Mouse (Mus musculus): ENCODE measurements around the gene S100a3. TPM values are rescaled to one million over a fixed set of nuclear protein-coding genes. Genes with fewer than 3 reads are reported as not detected.

The S100a3 gene
- polyA plus RNA-seq, 1 experiment from 2014 or later: 2.6 TPM

DNA sequence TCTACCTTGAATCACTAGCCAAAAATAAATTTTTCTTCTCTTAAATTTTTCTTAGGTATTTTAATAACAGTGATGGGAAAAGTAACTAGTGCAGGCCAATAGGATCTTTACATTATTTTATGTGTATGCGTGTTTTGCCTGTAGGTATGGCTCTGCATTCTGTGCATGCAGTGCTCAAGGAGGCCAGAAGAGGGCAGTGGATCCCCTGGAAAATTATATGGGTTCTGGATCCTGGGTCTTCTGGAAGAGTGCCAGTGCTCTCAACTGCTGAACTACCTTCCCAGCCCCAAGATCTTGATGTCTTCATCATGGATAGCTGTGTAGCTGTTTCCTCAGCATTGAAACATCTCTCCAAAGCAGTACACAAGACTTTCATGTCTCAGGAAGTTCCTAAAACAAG is 21.8 kb downstream of the S100a3 start:
- Histone ChIP-seq H3K27ac (ENCODE audit: low read length) (no peak overlapping the region), H3K4me3 (replicated peaks; ENCODE audit: low read length) (no peak overlapping the region), H3K27me3 (ENCODE audit: control insufficient read depth, insufficient read depth, low read length) (no peaks in the 10 kb centered on the region), H3K9me3 (replicated peaks; ENCODE audit: control insufficient read depth, low read length) (no peaks in the 10 kb centered on the region), H3K4me2 (ENCODE audit: low read depth, low read length) (no peak overlapping the region), H3K9ac (ENCODE audit: low read length) (no peak overlapping the region), H3K36me3 (ENCODE audit: control insufficient read depth, insufficient read depth, low read length) (no peaks in the 10 kb centered on the region), H3K4me1 (ENCODE audit: control insufficient read depth, insufficient read depth, low read length) (peaks cover 11% of the 10 kb centered on the region; the same call in 1 of the 2 replicates)
- ATAC-seq (ENCODE audit: insufficient read depth, low FRiP score): no peak
- WGBS: 94% methylated on average over 1 of the region's 1 CpGs

DNA sequence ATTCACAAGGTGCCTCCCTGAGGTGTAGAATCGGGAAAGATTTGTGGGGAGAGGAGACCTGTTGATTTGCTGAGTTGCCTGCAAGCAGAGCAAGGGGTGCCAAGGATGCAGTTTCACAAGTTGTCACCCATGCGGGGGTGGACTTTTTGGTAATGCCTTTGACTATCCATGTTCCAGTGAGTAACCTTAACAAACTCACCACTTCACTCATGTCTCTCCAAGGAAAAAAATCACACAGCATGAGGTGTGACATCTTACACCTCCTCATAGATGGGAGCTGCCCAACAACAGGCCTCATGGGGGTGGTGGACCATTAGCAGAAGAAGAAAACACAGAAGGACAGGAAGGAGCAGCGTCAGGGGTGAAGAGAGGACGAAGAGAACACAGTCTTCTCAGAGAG is 22.2 kb downstream of the S100a3 start:
- no peak for ATAC-seq (ENCODE audit: insufficient read depth, low FRiP score)
- Histone ChIP-seq H3K36me3 (ENCODE audit: control insufficient read depth, insufficient read depth, low read length) (no peaks in the 10 kb centered on the region), H3K4me1 (ENCODE audit: control insufficient read depth, insufficient read depth, low read length) (peaks cover 15% of the 10 kb centered on the region; the same call in 1 of the 2 replicates), H3K27me3 (ENCODE audit: control insufficient read depth, insufficient read depth, low read length) (no peaks in the 10 kb centered on the region), H3K27ac (ENCODE audit: low read length) (no peak overlapping the region), H3K4me2 (ENCODE audit: low read depth, low read length) (no peak overlapping the region), H3K4me3 (replicated peaks; ENCODE audit: low read length) (no peak overlapping the region), H3K9ac (ENCODE audit: low read length) (no peak overlapping the region), H3K9me3 (replicated peaks; ENCODE audit: control insufficient read depth, low read length) (no peaks in the 10 kb centered on the region)
- 91% methylated on average over 4 of the region's 4 CpGs for WGBS

DNA sequence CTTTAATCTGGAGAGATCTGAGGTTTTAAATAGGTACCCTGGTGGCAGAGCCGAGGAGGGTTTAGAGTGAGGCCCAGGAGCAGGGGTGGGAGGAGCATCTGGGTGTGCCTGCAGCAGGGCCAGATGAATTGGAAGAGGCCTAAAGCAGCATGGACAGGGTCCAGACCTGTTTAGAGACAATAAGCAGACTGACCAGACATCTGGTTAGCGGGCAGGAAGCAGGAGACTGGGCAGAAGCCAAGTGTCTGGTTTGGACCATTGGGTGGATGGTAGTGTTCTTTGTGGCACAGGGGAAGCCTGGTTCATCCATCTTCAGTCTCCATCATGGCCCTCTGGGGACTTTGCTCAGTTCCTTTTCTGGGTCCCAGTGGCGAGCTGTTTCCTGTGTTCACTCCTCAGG is 23.5 kb downstream of the S100a3 start:
- H3K9ac ChIP-seq (ENCODE audit: low read length): no peak overlapping the region; the same call in 1 of the 2 replicates
- H3K9me3 ChIP-seq (replicated peaks; ENCODE audit: control insufficient read depth, low read length): no peaks in the 10 kb centered on the region
- 45% methylated on average over 3 of the region's 3 CpGs for WGBS
- H3K4me1 ChIP-seq (ENCODE audit: control insufficient read depth, insufficient read depth, low read length): peaks cover 15% of the 10 kb centered on the region; the same call in 1 of the 2 replicates
- ATAC-seq (ENCODE audit: insufficient read depth, low FRiP score): peak; percentile 19; the same call in 1 of the 2 replicates
- H3K4me2 ChIP-seq (ENCODE audit: low read depth, low read length): no peak overlapping the region
- no peaks in the 10 kb centered on the region for H3K27me3 ChIP-seq (ENCODE audit: control insufficient read depth, insufficient read depth, low read length)
- H3K4me3 ChIP-seq (replicated peaks; ENCODE audit: low read length): no peak overlapping the region
- H3K36me3 ChIP-seq (ENCODE audit: control insufficient read depth, insufficient read depth, low read length): no peaks in the 10 kb centered on the region
- H3K27ac ChIP-seq (ENCODE audit: low read length): peak overlapping the region; percentile 35; the same call in 1 of the 2 replicates

- WGBS: 23% methylated on average over 5 of the region's 5 CpGs
- H3K9me3 ChIP-seq (replicated peaks; ENCODE audit: control insufficient read depth, low read length): no peaks in the 10 kb centered on the region
Measured at GRCm38 (mm10) chr3:90585595-90585994, 25.2 kb downstream of the S100a3 start.

DNA sequence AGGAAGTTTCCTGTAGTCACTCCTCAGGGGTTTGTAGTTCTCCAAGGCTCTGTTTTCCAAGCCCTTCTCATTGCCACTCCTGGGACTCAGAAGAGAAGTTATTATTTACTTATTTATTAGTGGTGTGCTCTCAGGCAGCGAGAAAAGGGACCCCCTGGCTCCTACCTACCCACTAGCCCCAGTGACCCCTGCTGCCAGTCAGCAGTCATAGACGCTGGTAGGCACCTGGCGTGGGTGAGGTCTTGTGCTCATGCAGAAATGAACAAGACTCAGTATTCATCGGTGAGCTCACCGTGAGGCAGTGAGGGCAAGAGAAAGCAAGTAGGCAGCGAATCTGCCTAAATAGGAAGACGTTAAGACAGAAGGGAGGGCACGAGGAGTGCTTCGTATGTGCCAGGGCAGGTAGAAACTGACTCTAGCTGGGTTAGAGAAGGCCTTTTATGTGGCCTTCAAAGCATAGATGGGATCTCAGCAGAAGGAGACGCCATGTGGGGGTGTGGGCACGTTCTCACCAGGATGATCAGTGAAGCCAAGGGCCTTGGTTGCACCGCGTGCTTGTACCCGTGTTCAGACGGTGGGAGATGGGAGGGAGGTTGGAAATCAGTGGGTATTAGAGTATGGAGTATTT is 25.8 kb downstream of the S100a3 start:
- ATAC-seq (ENCODE audit: insufficient read depth, low FRiP score): no peak
- Histone ChIP-seq H3K4me1 (ENCODE audit: control insufficient read depth, insufficient read depth, low read length) (peaks cover 19% of the 10 kb centered on the region; the same call in 1 of the 2 replicates), H3K4me3 (replicated peaks; ENCODE audit: low read length) (no peak overlapping the region), H3K9ac (ENCODE audit: low read length) (peak overlapping the region; percentile 36), H3K4me2 (ENCODE audit: low read depth, low read length) (no peak overlapping the region), H3K27ac (ENCODE audit: low read length) (peak overlapping the region; percentile 96), H3K27me3 (ENCODE audit: control insufficient read depth, insufficient read depth, low read length) (no peaks in the 10 kb centered on the region), H3K36me3 (ENCODE audit: control insufficient read depth, insufficient read depth, low read length) (no peaks in the 10 kb centered on the region), H3K9me3 (replicated peaks; ENCODE audit: control insufficient read depth, low read length) (no peaks in the 10 kb centered on the region)
- 80% methylated on average over 15 of the region's 15 CpGs for WGBS

More at GRCm38 (mm10) chr3:90585595-90585994, 25.2 kb downstream of the S100a3 start:
- no peak overlapping the region for H3K4me2 ChIP-seq (ENCODE audit: low read depth, low read length)
- peak; percentile 68 for ATAC-seq (ENCODE audit: insufficient read depth, low FRiP score)
- H3K36me3 ChIP-seq (ENCODE audit: control insufficient read depth, insufficient read depth, low read length): no peaks in the 10 kb centered on the region
- no peak overlapping the region; the same call in 1 of the 2 replicates for H3K9ac ChIP-seq (ENCODE audit: low read length)
- H3K4me1 ChIP-seq (ENCODE audit: control insufficient read depth, insufficient read depth, low read length): peaks cover 19% of the 10 kb centered on the region; the same call in 1 of the 2 replicates
- peak overlapping the region; percentile 96 for H3K27ac ChIP-seq (ENCODE audit: low read length)
- no peak overlapping the region for H3K4me3 ChIP-seq (replicated peaks; ENCODE audit: low read length)
- H3K27me3 ChIP-seq (ENCODE audit: control insufficient read depth, insufficient read depth, low read length): no peaks in the 10 kb centered on the region

DNA sequence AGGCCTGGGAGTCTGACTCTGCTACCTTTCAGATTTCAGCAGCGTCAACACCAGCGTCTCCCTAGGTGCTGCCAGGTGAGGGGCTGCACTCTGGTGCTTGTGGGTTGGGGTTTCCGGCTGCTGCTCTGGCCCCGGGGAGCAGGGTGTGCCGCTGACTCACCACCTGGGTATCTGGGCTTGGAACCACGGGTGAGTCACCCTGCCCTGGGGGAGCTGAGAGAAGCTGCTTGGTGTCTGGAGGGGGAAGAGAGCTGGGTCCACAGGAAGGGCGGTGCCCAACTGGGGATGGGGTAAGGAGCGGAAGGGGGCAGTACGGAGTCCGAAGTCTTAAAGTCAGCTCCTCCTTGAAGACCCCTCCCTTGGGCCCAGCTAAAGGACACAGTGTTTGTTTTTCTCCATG is 26.5 kb downstream of the S100a3 start:
- WGBS: 27% methylated on average over 10 of the region's 10 CpGs
- peak overlapping the region; percentile 25; the same call in 1 of the 2 replicates for H3K4me2 ChIP-seq (ENCODE audit: low read depth, low read length)
- peak overlapping the region; percentile 44 for H3K9ac ChIP-seq (ENCODE audit: low read length)
- ATAC-seq (ENCODE audit: insufficient read depth, low FRiP score): peak; percentile 86
- H3K4me1 ChIP-seq (ENCODE audit: control insufficient read depth, insufficient read depth, low read length): peaks cover 19% of the 10 kb centered on the region; the same call in 1 of the 2 replicates
- H3K36me3 ChIP-seq (ENCODE audit: control insufficient read depth, insufficient read depth, low read length): no peaks in the 10 kb centered on the region
- no peaks in the 10 kb centered on the region for H3K27me3 ChIP-seq (ENCODE audit: control insufficient read depth, insufficient read depth, low read length)
- peak overlapping the region; percentile 96 for H3K27ac ChIP-seq (ENCODE audit: low read length)
- no peaks in the 10 kb centered on the region for H3K9me3 ChIP-seq (replicated peaks; ENCODE audit: control insufficient read depth, low read length)
- H3K4me3 ChIP-seq (replicated peaks; ENCODE audit: low read length): no peak overlapping the region

GRCm38 (mm10) chr3:90587361-90588101 is 27.2 kb downstream of the S100a3 start:
- Histone ChIP-seq H3K36me3 (ENCODE audit: control insufficient read depth, insufficient read depth, low read length) (no peaks in the 10 kb centered on the region), H3K9me3 (replicated peaks; ENCODE audit: control insufficient read depth, low read length) (no peaks in the 10 kb centered on the region), H3K27ac (ENCODE audit: low read length) (peak overlapping the region; percentile 96), H3K9ac (ENCODE audit: low read length) (peak overlapping the region; percentile 44), H3K4me2 (ENCODE audit: low read depth, low read length) (peak overlapping the region; percentile 25; the same call in 1 of the 2 replicates), H3K27me3 (ENCODE audit: control insufficient read depth, insufficient read depth, low read length) (no peaks in the 10 kb centered on the region), H3K4me1 (ENCODE audit: control insufficient read depth, insufficient read depth, low read length) (peaks cover 19% of the 10 kb centered on the region; the same call in 1 of the 2 replicates), H3K4me3 (replicated peaks; ENCODE audit: low read length) (no peak overlapping the region)
- ATAC-seq (ENCODE audit: insufficient read depth, low FRiP score): no peak
- 81% methylated on average over 14 of the region's 14 CpGs for WGBS

GRCm38 (mm10) chr3:90589390-90589789 is 29.0 kb downstream of the S100a3 start:
- H3K27me3 ChIP-seq (ENCODE audit: control insufficient read depth, insufficient read depth, low read length): no peaks in the 10 kb centered on the region
- no peak overlapping the region for H3K9ac ChIP-seq (ENCODE audit: low read length)
- H3K4me3 ChIP-seq (replicated peaks; ENCODE audit: low read length): no peak overlapping the region
- H3K9me3 ChIP-seq (replicated peaks; ENCODE audit: control insufficient read depth, low read length): no peaks in the 10 kb centered on the region
- ATAC-seq (ENCODE audit: insufficient read depth, low FRiP score): no peak
- 70% methylated on average over 6 of the region's 6 CpGs for WGBS
- peak overlapping the region; percentile 53; the same call in 1 of the 2 replicates for H3K27ac ChIP-seq (ENCODE audit: low read length)
- peaks cover 13% of the 10 kb centered on the region; the same call in 1 of the 2 replicates for H3K4me1 ChIP-seq (ENCODE audit: control insufficient read depth, insufficient read depth, low read length)
- H3K36me3 ChIP-seq (ENCODE audit: control insufficient read depth, insufficient read depth, low read length): no peaks in the 10 kb centered on the region
- no peak overlapping the region for H3K4me2 ChIP-seq (ENCODE audit: low read depth, low read length)

- Histone ChIP-seq H3K4me3 (replicated peaks; ENCODE audit: low read length) (no peak within 1 kb of the TSS), H3K4me1 (ENCODE audit: control insufficient read depth, insufficient read depth, low read length) (peaks cover 13% of the 10 kb centered on the region; the same call in 1 of the 2 replicates), H3K27me3 (ENCODE audit: control insufficient read depth, insufficient read depth, low read length) (no peaks in the 10 kb centered on the region), H3K36me3 (ENCODE audit: control insufficient read depth, insufficient read depth, low read length) (no peaks in the 10 kb centered on the region), H3K9ac (ENCODE audit: low read length) (no peak within 1 kb of the TSS), H3K4me2 (ENCODE audit: low read depth, low read length) (no peak within 1 kb of the TSS), H3K27ac (ENCODE audit: low read length) (peak within 1 kb of the TSS; percentile 53; the same call in 1 of the 2 replicates), H3K9me3 (replicated peaks; ENCODE audit: control insufficient read depth, low read length) (no peaks in the 10 kb centered on the region)
- ATAC-seq (ENCODE audit: insufficient read depth, low FRiP score): no peak
- 80% methylated on average over 8 of the region's 8 CpGs for WGBS
Measured at GRCm38 (mm10) chr3:90589947-90590346, 29.6 kb downstream of the S100a3 start, which contains the start of gene S100a2. S100a2 (plus strand) TSS chr3:90590247.
